Mouse (Mus musculus) kidney, adult 8-10 months (tissue): ENCODE data around the gene Kif4.

Experiments
- DNase-seq, 2 experiments: peaks; one replicate each; pipeline ENCODE4 v3.0.0; 2022

Gene Kif4

DNA sequence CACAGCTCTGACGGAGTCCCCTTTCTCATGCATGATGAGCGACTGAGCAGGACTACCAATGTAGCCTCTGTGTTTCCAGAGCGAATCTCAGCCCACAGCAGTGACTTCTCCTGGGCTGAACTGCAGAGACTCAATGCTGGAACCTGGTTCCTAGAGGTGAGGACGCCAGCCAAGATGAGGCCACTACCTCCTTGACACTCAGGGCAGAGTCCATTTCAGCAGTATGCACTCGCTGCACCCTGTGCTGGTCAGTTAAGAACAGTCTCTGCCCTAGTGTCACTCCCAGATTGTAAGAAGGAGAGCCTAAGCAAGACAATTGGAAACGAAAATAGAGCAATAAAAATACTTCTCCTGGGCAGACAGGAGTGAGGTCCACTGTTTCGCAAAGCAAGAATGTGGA is 108.8 kb downstream of the Kif4 start:
- peak; percentile 50 to 56 for DNase-seq

- DNase-seq, result peak; percentile 49 to 66
Observed at GRCm38 (mm10) chrX:100738918-100739317, 113.4 kb downstream of the Kif4 start.

GRCm38 (mm10) chrX:100739443-100739842 is 113.9 kb downstream of the Kif4 start:
- DNase-seq, result no peak

- DNase-seq, result no peak
Observed at GRCm38 (mm10) chrX:100740785-100741184, 115.2 kb downstream of the Kif4 start.

DNA sequence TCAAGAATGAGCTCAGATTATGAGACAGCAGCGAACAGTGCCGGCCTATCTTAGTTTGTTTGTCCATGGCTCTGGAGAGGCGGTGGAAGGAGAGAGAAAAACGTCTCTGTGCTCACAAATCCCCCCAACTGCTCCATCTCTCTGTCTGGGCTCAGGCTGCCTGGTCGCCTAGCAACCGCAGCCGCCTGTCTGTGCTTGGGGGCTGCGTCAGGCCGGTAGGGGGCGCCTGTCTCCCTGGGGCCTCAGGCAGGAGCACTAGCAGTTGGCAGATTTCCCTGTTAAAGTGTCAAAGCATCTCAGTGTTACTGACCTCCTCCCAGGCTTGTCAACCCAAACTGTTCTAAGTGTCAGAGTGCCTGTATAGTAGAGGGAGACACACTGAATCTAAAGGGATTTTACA is 116.4 kb downstream of the Kif4 start:
- peak in 1 of 2 experiments; percentile 41 for DNase-seq

GRCm38 (mm10) chrX:100765855-100766254 is 140.3 kb downstream of the Kif4 start:
- DNase-seq, result no peak

DNA sequence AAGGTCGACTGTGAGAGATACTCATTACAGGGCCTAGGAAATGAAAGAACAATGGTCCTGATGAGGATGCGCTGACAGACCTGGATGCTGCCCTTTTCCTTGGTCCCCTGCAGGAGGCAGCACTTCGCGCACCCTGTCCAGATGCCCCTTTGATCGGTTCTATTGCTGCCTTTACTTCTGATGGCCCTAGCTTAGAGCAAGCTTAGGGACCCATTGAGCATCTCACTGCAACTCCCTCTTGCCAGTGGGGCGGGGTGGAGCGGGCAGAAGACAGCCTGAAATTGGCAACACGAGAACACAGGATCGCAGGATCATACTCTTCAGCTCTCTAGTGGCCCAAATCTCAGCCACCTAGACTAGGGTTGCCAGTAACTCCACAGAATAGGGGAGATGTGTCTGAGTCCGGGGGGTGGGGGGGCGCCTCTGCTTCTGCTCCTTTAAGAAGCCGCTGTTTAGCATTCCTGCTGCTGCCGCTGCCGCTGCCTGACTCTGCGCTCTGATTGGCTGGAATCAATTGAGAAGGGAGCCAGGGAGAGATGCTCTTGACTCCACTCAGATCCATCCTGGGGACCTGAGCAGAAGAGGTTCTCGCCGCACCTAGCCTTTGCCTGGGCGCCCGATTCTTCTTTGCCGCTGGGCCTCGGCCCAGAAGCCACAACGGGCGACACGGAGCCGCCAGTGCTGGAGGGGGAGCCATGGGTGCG is 141.8 kb downstream of the Kif4 start, which contains the start of gene Dlg3:
TSS of gene Dlg3 (plus strand) at position 542 of the 704 bp plus-strand sequence.
- no peak for DNase-seq

DNA sequence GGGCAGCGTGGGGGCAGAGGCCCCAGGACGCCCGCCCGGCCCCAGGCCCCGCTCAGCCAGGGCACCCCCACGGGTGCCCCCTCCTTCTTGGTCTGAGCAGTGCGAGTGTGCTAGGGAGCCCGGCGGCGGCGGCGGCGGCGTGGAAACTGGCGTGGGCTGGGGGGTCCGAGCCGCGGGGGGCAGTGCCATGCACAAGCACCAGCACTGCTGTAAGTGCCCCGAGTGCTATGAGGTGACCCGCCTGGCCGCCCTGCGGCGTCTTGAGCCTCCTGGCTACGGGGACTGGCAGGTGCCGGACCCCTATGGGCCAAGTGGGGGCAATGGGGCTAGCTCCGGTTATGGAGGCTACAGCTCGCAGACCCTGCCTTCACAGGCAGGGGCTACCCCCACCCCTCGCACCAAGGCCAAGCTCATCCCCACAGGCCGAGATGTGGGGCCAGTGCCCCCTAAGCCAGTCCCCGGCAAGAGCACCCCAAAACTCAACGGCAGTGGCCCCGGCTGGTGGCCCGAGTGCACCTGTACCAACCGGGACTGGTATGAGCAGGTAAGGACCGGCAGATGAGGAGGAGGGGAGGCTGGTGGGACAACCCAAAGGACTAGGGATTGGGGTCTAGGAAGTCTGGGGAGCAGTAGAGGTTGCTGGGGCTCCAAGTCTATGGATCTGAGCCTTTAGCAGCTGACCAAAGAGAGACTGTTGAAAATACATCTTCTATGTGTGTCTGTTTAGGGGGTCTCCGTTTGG is 142.5 kb downstream of the Kif4 start:
- DNase-seq, result no peak

DNA sequence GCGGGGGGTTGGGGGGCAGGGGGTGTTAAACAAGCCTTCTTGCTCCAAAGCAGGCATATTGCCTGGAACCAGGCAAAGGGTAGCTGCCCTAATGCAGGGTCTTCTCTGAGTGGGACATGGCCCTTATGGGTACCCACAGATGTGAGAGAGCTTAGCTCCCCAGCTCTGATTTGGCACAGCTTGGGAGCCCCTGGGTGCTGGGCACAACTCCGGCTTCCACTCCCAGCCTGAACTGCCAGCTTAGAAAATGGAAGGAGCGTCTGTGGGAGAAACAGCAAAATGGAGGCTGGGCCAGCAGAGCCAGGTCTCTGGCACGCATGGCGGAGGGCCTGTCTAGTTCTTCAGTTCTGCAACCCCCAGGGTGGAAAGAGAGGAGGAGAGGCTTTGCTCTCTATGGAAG is 143.7 kb downstream of the Kif4 start:
- no peak for DNase-seq

DNA sequence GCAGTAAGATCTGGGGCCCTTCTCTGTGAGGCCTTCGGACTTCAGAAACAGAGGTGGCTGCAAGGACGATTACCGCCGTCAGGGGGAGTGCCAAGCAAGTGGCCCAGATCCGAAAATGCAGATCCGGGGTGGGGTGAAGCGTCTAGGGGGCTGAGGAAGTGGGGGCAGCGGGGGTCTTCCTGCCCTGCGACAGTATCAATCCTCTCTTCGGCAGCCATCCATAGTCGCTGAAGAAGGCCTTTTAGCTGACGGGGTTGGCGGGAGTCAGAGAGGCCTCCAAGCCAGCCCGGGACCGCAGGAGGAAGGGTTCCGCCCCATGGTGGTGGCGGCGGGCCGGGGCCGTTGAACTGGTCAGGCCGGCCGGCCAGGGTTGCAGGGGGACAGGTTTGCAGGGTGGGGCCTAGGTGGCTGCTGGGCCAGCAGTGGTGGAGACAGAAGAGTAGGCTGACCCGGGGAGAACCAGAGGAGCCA is 148.8 kb downstream of the Kif4 start:
- DNase-seq, result peak; percentile 38 to 72

DNA sequence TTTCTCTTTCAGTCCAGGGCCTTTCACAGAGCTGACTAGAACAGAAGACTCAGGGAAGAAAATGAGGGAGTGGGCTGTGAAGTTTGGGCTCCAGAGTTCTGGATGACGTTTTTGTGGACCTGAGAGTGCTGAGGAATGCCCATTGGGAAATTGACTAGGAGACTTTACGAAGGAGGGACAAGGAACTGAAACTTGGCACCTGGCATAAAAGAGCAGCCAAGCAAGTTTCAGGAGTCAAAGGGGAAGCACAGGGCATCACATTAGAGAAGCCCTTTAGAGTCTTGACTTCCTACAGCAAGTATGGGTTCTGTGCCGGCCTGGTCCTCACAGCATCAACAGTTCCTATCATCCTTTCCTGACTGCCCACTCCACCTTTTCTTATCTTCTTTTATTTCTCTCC is 149.9 kb downstream of the Kif4 start:
- DNase-seq, result no peak

DNA sequence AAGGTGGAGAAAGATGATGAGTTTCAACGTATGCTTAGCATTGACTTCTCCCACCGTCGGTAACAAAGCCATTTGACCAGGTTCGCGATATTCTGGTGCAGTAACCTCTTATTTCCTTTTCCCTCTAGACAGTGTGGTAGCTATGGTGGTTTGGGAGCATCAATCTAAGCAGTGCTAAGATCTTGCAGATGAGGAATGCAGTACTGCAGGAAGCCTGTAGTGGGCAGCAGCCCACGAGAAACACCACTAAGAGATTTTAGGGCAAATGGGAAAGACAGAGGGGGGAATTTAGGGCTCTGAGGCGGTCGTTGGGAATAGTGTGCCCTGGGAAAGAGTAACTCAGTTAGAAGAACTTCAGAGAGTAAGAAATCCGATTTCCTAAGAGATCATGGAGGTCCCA is 151.0 kb downstream of the Kif4 start:
- peak in 1 of 2 experiments; percentile 63 for DNase-seq
